Mouse (Mus musculus) small intestine, adult 2 months (tissue): ENCODE data around the gene Aamp.

Experiments used
- CTCF ChIP-seq: fragments of 200-500 bp; IDR thresholded peaks from 2 replicates; pipeline ENCODE4 v1.5.1; 2012; ENCODE audit warnings: low read depth, mild to moderate bottlenecking, control low read depth, inconsistent platforms, low read length, moderate library complexity, mixed read lengths; ENCODE audit not compliant: insufficient replicate concordance, insufficient read length; ENCODE audit errors: extremely low read depth
- POLR2A ChIP-seq: fragments of 200-500 bp; IDR thresholded peaks from 2 replicates; pipeline ENCODE4 v1.6.1; 2012; ENCODE audit warnings: low read depth, mild to moderate bottlenecking, control low read depth, inconsistent platforms, low read length, moderate library complexity

GRCm38 (mm10) chr1:74309767-74310166, 25.2 kb upstream of the Aamp start:
- TF ChIP-seq POLR2A, result no peak
- no peak for TF ChIP-seq CTCF
